Mouse (Mus musculus): ENCODE measurements around the gene Vmac.

DNA sequence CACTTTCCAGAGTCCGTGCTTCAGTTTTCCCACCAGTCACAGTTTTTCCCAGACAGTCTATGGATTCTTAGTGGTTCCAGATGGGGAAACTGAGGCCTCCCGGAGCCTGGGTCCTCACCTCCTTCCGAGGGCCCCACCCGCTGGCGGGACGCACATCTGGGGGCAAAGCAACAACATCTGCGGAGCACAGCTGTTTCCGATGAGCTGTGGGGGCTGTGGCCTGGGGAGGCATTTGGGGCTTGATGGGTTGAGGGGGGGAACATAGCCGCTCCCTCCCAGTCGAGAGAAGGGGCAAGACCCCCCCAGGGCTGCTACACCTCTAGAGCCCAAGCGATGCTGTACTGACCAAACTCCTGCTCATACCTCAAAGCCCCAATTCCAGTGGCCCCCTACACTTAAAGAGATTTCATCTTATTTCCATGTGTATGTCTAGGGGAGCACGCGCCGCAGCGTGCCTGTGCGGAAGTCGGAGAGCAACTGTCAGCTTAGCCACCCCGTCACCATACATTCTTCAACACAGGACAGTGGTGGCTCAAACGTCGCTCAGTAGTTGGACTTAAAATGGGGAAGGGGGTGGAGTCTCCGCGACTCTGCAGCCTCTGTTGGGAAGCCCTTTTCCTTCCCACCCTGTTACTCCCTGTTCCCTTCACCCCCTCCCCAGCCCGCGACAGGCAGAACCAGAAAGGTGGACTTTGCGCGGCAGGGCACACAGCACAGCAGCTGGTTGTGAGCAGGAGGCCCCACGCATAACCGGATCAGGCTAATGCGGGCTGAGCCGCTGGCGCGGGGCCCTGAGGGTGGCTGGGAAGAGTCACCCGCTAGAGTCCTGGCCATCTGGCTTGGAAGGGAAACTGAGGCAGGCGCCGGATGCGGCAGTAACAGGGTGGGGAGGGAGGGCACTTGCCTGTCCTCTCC, 36.7 kb upstream of the Vmac start:
- TF ChIP-seq POLR2A (IDR thresholded peaks at IDR 0.05; ENCODE audit: control insufficient read depth in 1 of 2, insufficient read depth in 1 of 2, low read depth in 1 of 2, low read length in 2 of 2, poor library complexity in 1 of 2) (no peak), CTCF (IDR thresholded peaks at IDR 0.05 in 2 of 3, conservative IDR thresholded peaks at IDR 0.05 in 1 of 3; ENCODE audit: control insufficient read depth in 1 of 3, insufficient read depth in 1 of 3, low read depth in 2 of 3, low read length in 3 of 3, poor library complexity in 1 of 3, severe bottlenecking in 1 of 3) (no peak), GABPA (IDR thresholded peaks at IDR 0.05; ENCODE audit: low read depth, low read length) (no peak), UBTF (IDR thresholded peaks at IDR 0.05; ENCODE audit: borderline replicate concordance, insufficient read depth, low read depth, low read length) (no peak), JUND (IDR thresholded peaks at IDR 0.05; ENCODE audit: low read depth, low read length) (no peak), TBP (IDR thresholded peaks at IDR 0.05; ENCODE audit: low read depth, low read length) (no peak)
